Mouse (Mus musculus): Measurements from ENCODE around the gene Klrb1a. TPM values are rescaled to one million over a fixed set of nuclear protein-coding genes. Genes with fewer than 3 reads are reported as not detected.

Gene Klrb1a
- polyA plus RNA-seq (2014; fragmentation: Illumina TruSeq; extraction: RNeasy Lipid Tissue Mini Kit (QIAGEN cat#74804); ENCODE audit: low read depth, low replicate concordance) = not detected

DNA sequence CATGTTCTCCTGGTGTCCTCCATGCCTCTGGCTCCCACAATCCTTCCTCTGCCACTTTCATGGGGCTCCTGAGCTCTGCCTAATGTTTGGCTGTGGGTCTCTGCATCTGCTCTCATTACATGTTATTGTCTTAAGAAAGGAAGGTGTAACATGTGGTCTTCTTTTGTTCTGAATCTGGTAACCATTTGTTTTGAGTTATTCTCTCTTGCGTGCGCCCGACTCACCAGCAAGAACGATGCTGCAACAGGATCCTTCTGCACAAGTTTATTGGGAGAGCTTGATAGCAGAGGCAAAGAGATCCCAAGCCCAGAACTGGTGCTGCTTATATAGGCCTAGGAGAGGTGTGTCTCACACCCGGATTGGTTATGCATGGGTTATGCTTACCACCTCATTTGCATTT, at the start of gene Klrb1a:
TSS of gene Klrb1a (minus strand) at position 101 of the 400 bp plus-strand sequence.

DNA sequence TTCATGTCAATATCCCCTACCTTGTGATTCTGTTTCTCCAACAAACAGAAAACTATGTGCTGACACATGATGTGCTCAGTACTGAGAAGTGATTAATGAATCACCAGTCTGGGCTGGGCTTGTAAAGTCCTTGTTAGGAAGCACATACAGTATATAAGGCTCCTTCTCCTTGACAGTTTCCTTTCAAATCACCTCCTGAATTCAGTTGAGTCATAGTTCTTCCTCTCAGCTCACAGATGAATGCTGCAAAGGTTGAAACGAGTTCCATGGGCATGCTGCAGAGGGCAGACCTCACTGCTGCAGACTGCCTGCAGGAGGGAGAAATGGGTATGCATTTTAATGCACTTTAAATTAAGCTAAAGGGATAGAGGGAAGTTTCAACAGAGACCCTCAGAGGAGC, 38.9 kb upstream of the Klrb1a start, which contains the start of gene Clec2h:
TSS of gene Clec2h (plus strand) at position 180 of the 400 bp plus-strand sequence.

DNA sequence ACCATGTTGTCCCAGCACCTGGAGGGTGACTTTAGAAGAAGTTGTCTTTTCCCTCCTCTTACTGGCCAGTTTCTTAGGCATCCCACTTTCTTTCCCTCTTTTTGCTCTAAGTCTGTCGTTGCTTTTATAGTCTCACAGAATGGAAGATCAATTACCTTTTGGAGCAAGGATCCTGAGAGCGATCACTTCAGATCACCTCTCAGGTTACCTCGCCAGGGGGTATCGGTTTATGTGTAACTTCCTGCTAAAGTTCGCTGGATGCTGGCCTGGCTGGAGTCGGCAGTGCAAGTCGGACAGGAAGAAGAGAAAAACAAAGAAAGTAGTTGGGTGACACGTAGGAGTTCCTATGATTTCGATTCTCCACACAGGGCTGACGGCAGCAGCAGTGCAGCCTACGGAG, 41.8 kb downstream of the Klrb1a start, which contains the start of gene A2ml1:
TSS of gene A2ml1 (minus strand) at position 101 of the 400 bp plus-strand sequence.

Other genes starting within 250 kb of the Klrb1a start
- not detected for gene Tex52, start 248.1 kb downstream of the Klrb1a start, polyA plus RNA-seq (2014; fragmentation: Illumina TruSeq; extraction: RNeasy Lipid Tissue Mini Kit (QIAGEN cat#74804); ENCODE audit: low read depth, low replicate concordance)
- gene Gm44596, start 248.0 kb downstream of the Klrb1a start, polyA plus RNA-seq (2014; fragmentation: Illumina TruSeq; extraction: RNeasy Lipid Tissue Mini Kit (QIAGEN cat#74804); ENCODE audit: low read depth, low replicate concordance) = not detected
- 1.9 TPM for gene Nrip2, start 224.2 kb downstream of the Klrb1a start, polyA plus RNA-seq (2014; fragmentation: Illumina TruSeq; extraction: RNeasy Lipid Tissue Mini Kit (QIAGEN cat#74804); ENCODE audit: low read depth, low replicate concordance)
- gene Itfg2, start 198.6 kb downstream of the Klrb1a start, polyA plus RNA-seq (2014; fragmentation: Illumina TruSeq; extraction: RNeasy Lipid Tissue Mini Kit (QIAGEN cat#74804); ENCODE audit: low read depth, low replicate concordance) = 3.2 TPM
- 51.2 TPM for gene Fkbp4, start 184.9 kb downstream of the Klrb1a start, polyA plus RNA-seq (2014; fragmentation: Illumina TruSeq; extraction: RNeasy Lipid Tissue Mini Kit (QIAGEN cat#74804); ENCODE audit: low read depth, low replicate concordance)
- gene Pzp, start 96.8 kb downstream of the Klrb1a start, polyA plus RNA-seq (2014; fragmentation: Illumina TruSeq; extraction: RNeasy Lipid Tissue Mini Kit (QIAGEN cat#74804); ENCODE audit: low read depth, low replicate concordance) = 0.69 TPM
- not detected for gene A2ml1, start 41.9 kb downstream of the Klrb1a start, polyA plus RNA-seq (2014; fragmentation: Illumina TruSeq; extraction: RNeasy Lipid Tissue Mini Kit (QIAGEN cat#74804); ENCODE audit: low read depth, low replicate concordance)
- 152 TPM for gene Clec2h, start 38.9 kb upstream of the Klrb1a start, polyA plus RNA-seq (2014; fragmentation: Illumina TruSeq; extraction: RNeasy Lipid Tissue Mini Kit (QIAGEN cat#74804); ENCODE audit: low read depth, low replicate concordance)
- not detected for gene Klrb1, start 99.5 kb upstream of the Klrb1a start, polyA plus RNA-seq (2014; fragmentation: Illumina TruSeq; extraction: RNeasy Lipid Tissue Mini Kit (QIAGEN cat#74804); ENCODE audit: low read depth, low replicate concordance)
- not detected for gene Klrb1c, start 165.7 kb upstream of the Klrb1a start, polyA plus RNA-seq (2014; fragmentation: Illumina TruSeq; extraction: RNeasy Lipid Tissue Mini Kit (QIAGEN cat#74804); ENCODE audit: low read depth, low replicate concordance)
- not detected for gene Gm44511, start 202.8 kb upstream of the Klrb1a start, polyA plus RNA-seq (2014; fragmentation: Illumina TruSeq; extraction: RNeasy Lipid Tissue Mini Kit (QIAGEN cat#74804); ENCODE audit: low read depth, low replicate concordance)
- gene Klrb1b, start 202.8 kb upstream of the Klrb1a start, polyA plus RNA-seq (2014; fragmentation: Illumina TruSeq; extraction: RNeasy Lipid Tissue Mini Kit (QIAGEN cat#74804); ENCODE audit: low read depth, low replicate concordance) = 0.73 TPM